Mouse (Mus musculus) embryonic facial prominence, embryonic 11.5 days (tissue): ENCODE measurements around the gene Slc7a11. TPM values are rescaled to one million over a fixed set of nuclear protein-coding genes. Genes with fewer than 3 reads are reported as not detected.
A peak's percentile ranks its signal among the peaks of the same experiment; 100 is the strongest.

Experiments
- ATAC-seq: fragments of 200-750 bp; cut with Nextera tagmentation; replicated peaks from 2 replicates; pipeline ENCODE4 v1.8.0; 2017; ENCODE audit warnings: low read depth; ENCODE audit not compliant: insufficient number of reproducible peaks, low FRiP score, low TSS enrichment
- DNase-seq: peaks from one replicate; pipeline ENCODE4 v3.0.0-alpha.2; 2015; ENCODE audit warnings: low spot score
- H3K27ac ChIP-seq: fragments of 300-500 bp; sonication (generic); replicated peaks from 2 replicates; pipeline ENCODE4 v1.5.1; 2014; ENCODE audit warnings: mild to moderate bottlenecking, low read depth, low read length, control low read depth
- H3K27me3 ChIP-seq: fragments of 300-500 bp; sonication (generic); 2 replicates; pipeline ENCODE4 v1.6.1; 2014; ENCODE audit warnings: mild to moderate bottlenecking, low read length, moderate library complexity, mixed read lengths; ENCODE audit not compliant: control insufficient read depth, insufficient read depth
- H3K36me3 ChIP-seq: fragments of 300-500 bp; sonication (generic); replicated peaks from 2 replicates; pipeline ENCODE4 v1.6.1; 2014; ENCODE audit warnings: low read depth, mild to moderate bottlenecking, low read length, moderate library complexity, mixed read lengths; ENCODE audit not compliant: control insufficient read depth, insufficient read depth
- H3K4me1 ChIP-seq: fragments of 300-500 bp; sonication (generic); 2 replicates; pipeline ENCODE4 v1.6.1; 2014; ENCODE audit warnings: low read length, mixed read lengths; ENCODE audit not compliant: control insufficient read depth, insufficient read depth
- H3K4me2 ChIP-seq: fragments of 300-500 bp; sonication (generic); 2 replicates; pipeline ENCODE4 v1.6.1; 2014; ENCODE audit warnings: low read depth, mild to moderate bottlenecking, control low read depth, low read length, moderate library complexity
- H3K4me3 ChIP-seq: fragments of 300-500 bp; sonication (generic); 2 replicates; pipeline ENCODE4 v1.5.1; 2014; ENCODE audit warnings: low read depth, low read length, control low read depth
- H3K9ac ChIP-seq: fragments of 300-500 bp; sonication (generic); replicated peaks from 2 replicates; pipeline ENCODE4 v1.6.1; 2014; ENCODE audit warnings: mild to moderate bottlenecking, control low read depth, low read length
- H3K9me3 ChIP-seq: fragments of 300-500 bp; sonication (generic); replicated peaks from 2 replicates; pipeline ENCODE4 v1.6.1; 2016; ENCODE audit warnings: mild to moderate bottlenecking, low read length, inconsistent platforms, mixed read lengths; ENCODE audit not compliant: control insufficient read depth
- WGBS: fragments of 180-500 bp; shearing (Covaris S2); extraction: QIAGEN DNeasy Blood & Tissue Kit; methylation state at CpG from one replicate; pipeline ENCODE4 v1.1.7; 2014; 5-methylcytosine and 5-hydroxymethylcytosine counted together
- polyA plus RNA-seq: library from polyadenylated mRNA; unstranded; fragments of >200 nt; fragmentation: Nextera tagmentation; extraction: Ambion mirVana; gene quantifications from 2 replicates; pipeline ENCODE4 v1.2.1, GENCODE M21; 2014

Slc7a11 gene
- polyA plus RNA-seq, 1 experiment from 2014 or later: 1.5 TPM

GRCm38 (mm10) chr3:50320862-50321261, 122.6 kb downstream of the Slc7a11 start:
- Histone ChIP-seq H3K4me2 (no peak overlapping the region), H3K9ac (no peak overlapping the region), H3K4me1 (no peaks in the 10 kb centered on the region), H3K9me3 (no peaks in the 10 kb centered on the region), H3K36me3 (no peaks in the 10 kb centered on the region), H3K4me3 (no peak overlapping the region), H3K27ac (no peak overlapping the region), H3K27me3 (no peaks in the 10 kb centered on the region)
- no peak for ATAC-seq
- 90% methylated on average over 2 of the region's 2 CpGs for WGBS
- no peak for DNase-seq

- no peaks in the 10 kb centered on the region for H3K27me3 ChIP-seq
- DNase-seq: no peak
- no peak overlapping the region for H3K4me2 ChIP-seq
- H3K27ac ChIP-seq: no peak overlapping the region
- H3K4me1 ChIP-seq: no peaks in the 10 kb centered on the region
- WGBS: 45% methylated on average over 3 of the region's 3 CpGs
- no peak overlapping the region for H3K9ac ChIP-seq
- H3K4me3 ChIP-seq: no peak overlapping the region
- no peaks in the 10 kb centered on the region for H3K9me3 ChIP-seq
- no peak for ATAC-seq
- no peaks in the 10 kb centered on the region for H3K36me3 ChIP-seq
Observed at GRCm38 (mm10) chr3:50318074-50318473, 125.3 kb downstream of the Slc7a11 start.

- Histone ChIP-seq H3K9me3 (no peaks in the 10 kb centered on the region), H3K4me2 (no peak overlapping the region), H3K27me3 (no peaks in the 10 kb centered on the region), H3K4me3 (no peak overlapping the region), H3K27ac (no peak overlapping the region), H3K36me3 (no peaks in the 10 kb centered on the region), H3K9ac (no peak overlapping the region), H3K4me1 (no peaks in the 10 kb centered on the region)
- WGBS: 71% methylated on average over 3 of the region's 3 CpGs
- no peak for DNase-seq
- no peak for ATAC-seq
Observed at GRCm38 (mm10) chr3:50313816-50314215, 129.6 kb downstream of the Slc7a11 start.

GRCm38 (mm10) chr3:50307339-50308327, 135.8 kb downstream of the Slc7a11 start:
- no peaks in the 10 kb centered on the region for H3K27me3 ChIP-seq
- H3K36me3 ChIP-seq: no peaks in the 10 kb centered on the region
- H3K9me3 ChIP-seq: no peaks in the 10 kb centered on the region
- no peak overlapping the region for H3K9ac ChIP-seq
- no peak overlapping the region for H3K4me2 ChIP-seq
- DNase-seq (peak; percentile 45), ATAC-seq (0 out of 2 replicates have a peak, but pooled peaks have one; percentile 56)
- no peak overlapping the region for H3K4me3 ChIP-seq
- H3K4me1 ChIP-seq: no peaks in the 10 kb centered on the region; the same call in 1 of the 2 replicates
- 57% methylated on average over 14 of the region's 14 CpGs for WGBS
- H3K27ac ChIP-seq: no peak overlapping the region

- Histone ChIP-seq H3K4me2 (no peak overlapping the region), H3K9ac (no peak overlapping the region), H3K4me3 (no peak overlapping the region), H3K27me3 (no peaks in the 10 kb centered on the region), H3K27ac (no peak overlapping the region), H3K9me3 (no peaks in the 10 kb centered on the region), H3K4me1 (no peaks in the 10 kb centered on the region; the same call in 1 of the 2 replicates), H3K36me3 (no peaks in the 10 kb centered on the region)
- no peak for ATAC-seq
- no peak for DNase-seq
- WGBS: 91% methylated on average over 8 of the region's 8 CpGs
Observed at GRCm38 (mm10) chr3:50306334-50306733, 137.1 kb downstream of the Slc7a11 start.

GRCm38 (mm10) chr3:50304137-50304536, 139.3 kb downstream of the Slc7a11 start:
- peak; percentile 50 for DNase-seq
- 49% methylated on average over 4 of the region's 4 CpGs for WGBS
- H3K9me3 ChIP-seq: no peaks in the 10 kb centered on the region

GRCm38 (mm10) chr3:50302648-50303047, 140.8 kb downstream of the Slc7a11 start:
- no peak overlapping the region for H3K9ac ChIP-seq
- H3K4me1 ChIP-seq: no peaks in the 10 kb centered on the region; the same call in 1 of the 2 replicates
- H3K27me3 ChIP-seq: no peaks in the 10 kb centered on the region
- H3K9me3 ChIP-seq: no peaks in the 10 kb centered on the region
- no peak overlapping the region for H3K27ac ChIP-seq
- H3K36me3 ChIP-seq: no peaks in the 10 kb centered on the region
- ATAC-seq: no peak
- H3K4me2 ChIP-seq: no peak overlapping the region
- no peak for DNase-seq
- H3K4me3 ChIP-seq: no peak overlapping the region
- 79% methylated on average over 6 of the region's 6 CpGs for WGBS

More at GRCm38 (mm10) chr3:50304137-50304536, 139.3 kb downstream of the Slc7a11 start:
- Histone ChIP-seq H3K4me3 (no peak overlapping the region), H3K4me2 (no peak overlapping the region), H3K4me1 (no peaks in the 10 kb centered on the region; the same call in 1 of the 2 replicates), H3K36me3 (no peaks in the 10 kb centered on the region), H3K27ac (no peak overlapping the region), H3K9ac (no peak overlapping the region), H3K27me3 (no peaks in the 10 kb centered on the region)
- no peak for ATAC-seq

- DNase-seq (peak; percentile 77), ATAC-seq (no peak)
- H3K4me2 ChIP-seq: no peak overlapping the region
- H3K4me1 ChIP-seq: no peaks in the 10 kb centered on the region; the same call in 1 of the 2 replicates
- H3K27ac ChIP-seq: no peak overlapping the region
- 5% methylated on average over 4 of the region's 4 CpGs for WGBS
- H3K4me3 ChIP-seq: no peak overlapping the region
- no peaks in the 10 kb centered on the region for H3K27me3 ChIP-seq
- no peak overlapping the region for H3K9ac ChIP-seq
- H3K9me3 ChIP-seq: no peaks in the 10 kb centered on the region
- no peaks in the 10 kb centered on the region for H3K36me3 ChIP-seq
Observed at GRCm38 (mm10) chr3:50300952-50301303, 142.5 kb downstream of the Slc7a11 start.
